ENCODE assay signal across 22 mouse cellular contexts in the genomic region with DNA sequence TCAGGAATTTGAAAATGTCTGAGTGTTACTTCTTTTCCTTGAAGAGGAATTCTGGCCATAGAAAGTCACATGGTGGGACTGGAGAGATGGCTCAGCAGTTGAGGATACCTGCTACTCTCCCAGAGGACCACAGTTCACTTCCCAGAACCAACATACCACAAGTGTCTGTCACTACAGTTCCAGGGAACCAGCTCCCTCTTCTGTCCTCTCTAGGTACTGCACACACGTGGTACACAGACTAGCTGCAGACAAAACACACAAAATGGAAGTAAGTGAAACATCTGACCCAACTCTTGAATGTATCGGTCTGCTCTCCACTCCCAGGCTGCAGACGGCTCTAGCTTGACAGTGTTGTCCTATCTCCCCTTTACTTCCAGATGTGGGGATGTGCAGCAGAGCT.
DNase-seq lines count a peak whose midpoint lies in the region; TF ChIP-seq lines count a peak whose summit lies in the region.
"Had no signal": no experiment of that assay in that cellular context is flagged by ENCODE, and none has a peak within 500 bp of the region (broad histone marks: within the 10 kb centered on the region; RNA-seq: fewer than 3 reads in every experiment).

No protein-coding gene starts in this region.

- intact Hi-C loops in gastrocnemius, adult 2 months (cut with DNase I), result no loop called here

- H3K4me3 ChIP-seq in gastrocnemius, adult 2 months, result no peak overlapping the region
- H3K4me3 ChIP-seq: hindbrain, embryonic 15.5 days; liver, embryonic 13.5 days; megakaryocyte, embryonic 14.5 days; neural tube, embryonic 13.5 days had no signal

- no peak for DNase-seq in gastrocnemius, adult 2 months
- DNase-seq in gastrocnemius, adult 8-10 months (ENCODE audit: low spot score in 2 of 2), result no peak
- DNase-seq in kidney, postnatal 4 days, result peak; percentile 3 to 6
- no peak for DNase-seq in kidney, adult 11 months
- peak; percentile 18 for DNase-seq in right cerebral cortex, postnatal 14 days
- DNase-seq in right cerebral cortex, postnatal 25 days, result no peak
- no peak for DNase-seq in brain, embryonic 14.5 days (ENCODE audit: low read depth)
- DNase-seq: adrenal gland, postnatal 36 days; B cell, adult 2 months; cerebellum, adult 11 months; gastrocnemius, postnatal 25 days; heart, adult 18-20 months; liver, embryonic 13.5 days; lung, adult 2 months; lung, postnatal 36 days; midbrain, embryonic 14.5 days; thymus, adult 2 months; thymus, postnatal 4 days had no signal

- TF ChIP-seq CTCF in gastrocnemius, adult 2 months (IDR thresholded peaks at IDR 0.05), result peak; percentile 33
- peak; percentile 3; the same call in 1 of the 2 replicates for TF ChIP-seq CTCF in brain, embryonic 14.5 days (IDR thresholded peaks at IDR 0.05; ENCODE audit: borderline replicate concordance, extremely low read depth, insufficient read depth, insufficient read length)

- no peak for TF ChIP-seq POLR2A in brain, embryonic 14.5 days (IDR thresholded peaks at IDR 0.05; ENCODE audit: borderline replicate concordance, extremely low read depth, insufficient read depth, insufficient read length, poor library complexity, severe bottlenecking)

- no peak overlapping the region for H3K27ac ChIP-seq in gastrocnemius, adult 2 months
- H3K27ac ChIP-seq: hindbrain, embryonic 15.5 days; liver, embryonic 13.5 days; neural tube, embryonic 13.5 days; stomach, postnatal 0 days had no signal

Comparison
In these comparisons a context has a peak if more than half of its experiments do, and no peak if none do; other contexts are left out.
1. DNase-seq: peak in kidney, postnatal 4 days (2 of 2) and right cerebral cortex, postnatal 14 days (single experiment); none in gastrocnemius, adult 2 months (single experiment), gastrocnemius, adult 8-10 months (0 of 2), kidney, adult 11 months (single experiment), right cerebral cortex, postnatal 25 days (single experiment) and brain, embryonic 14.5 days (single experiment).